21 mouse cellular contexts compared by ENCODE assay signal in the genomic region with DNA sequence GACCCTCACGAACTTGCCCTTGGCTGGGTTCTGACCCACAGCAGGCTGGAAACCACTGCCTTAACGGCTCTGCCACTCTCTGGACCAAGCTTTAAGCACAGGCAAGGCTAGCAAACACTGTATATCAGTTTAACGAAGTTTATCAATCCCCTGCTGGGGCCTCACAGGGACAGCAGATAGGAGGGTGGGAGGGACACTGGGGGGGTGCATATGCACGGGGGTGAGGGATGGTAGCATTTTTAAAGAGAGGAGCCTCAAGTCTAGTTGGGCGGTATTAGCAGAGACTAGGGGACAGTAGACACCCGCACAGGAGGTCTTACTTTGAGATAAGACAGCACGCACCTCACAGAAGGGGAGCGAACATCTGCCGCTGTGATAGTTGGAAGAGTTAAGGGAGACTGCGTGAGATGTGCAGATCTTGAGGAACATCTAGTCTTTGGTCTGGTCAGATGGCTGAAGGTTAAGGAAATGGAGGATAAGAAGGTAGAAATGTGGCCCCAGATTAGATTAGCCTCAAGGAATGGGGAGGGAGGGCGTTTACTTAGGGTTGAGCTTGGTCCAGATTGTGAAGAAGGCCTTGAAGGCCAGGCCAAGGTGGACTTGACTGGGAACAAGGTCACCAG. TPM values are rescaled to one million over a fixed set of nuclear protein-coding genes. Genes with fewer than 3 reads are reported as not detected.
DNase-seq lines count a peak whose midpoint lies in the region; ATAC-seq and TF ChIP-seq lines count a peak whose summit lies in the region.
"Had no signal": no experiment of that assay in that cellular context is flagged by ENCODE, and none has a peak within 500 bp of the region (broad histone marks: within the 10 kb centered on the region; RNA-seq: fewer than 3 reads in every experiment).

No protein-coding gene starts in this region.

- H3K4me2 ChIP-seq in liver, embryonic 16.5 days (ENCODE audit: low read depth, low read length): peak overlapping the region; percentile 94
- no peak overlapping the region for H3K4me2 ChIP-seq in hindbrain, embryonic 13.5 days
- H3K4me2 ChIP-seq: embryonic facial prominence, embryonic 15.5 days; lung, embryonic 14.5 days; midbrain, embryonic 12.5 days had no signal

- H3K4me3 ChIP-seq in cerebellum, adult 2 months (replicated peaks; ENCODE audit: insufficient read depth, low read depth, low read length): no peak overlapping the region
- H3K4me3 ChIP-seq in liver, embryonic 16.5 days (ENCODE audit: low read depth, low read length): no peak overlapping the region; the same call in 1 of the 2 replicates
- no peak overlapping the region for H3K4me3 ChIP-seq in hindbrain, embryonic 13.5 days
- H3K4me3 ChIP-seq: embryonic facial prominence, embryonic 15.5 days; forebrain, embryonic 10.5 days; heart, embryonic 10.5 days; hindbrain, embryonic 10.5 days; layer of hippocampus, adult 2 months; midbrain, embryonic 12.5 days; neural tube, embryonic 13.5 days had no signal

- TF ChIP-seq POLR2A in cerebellum, adult 2 months (IDR thresholded peaks at IDR 0.05; ENCODE audit: borderline replicate concordance, insufficient read depth, low read length): no peak

- TF ChIP-seq CTCF in cerebellum, adult 2 months (IDR thresholded peaks at IDR 0.05; ENCODE audit: borderline replicate concordance, insufficient read depth, low read depth, low read length): no peak

- H3K9me3 ChIP-seq in liver, embryonic 16.5 days (replicated peaks; ENCODE audit: control insufficient read depth, low read length): no peaks in the 10 kb centered on the region
- no peaks in the 10 kb centered on the region for H3K9me3 ChIP-seq in hindbrain, embryonic 13.5 days
- H3K9me3 ChIP-seq: embryonic facial prominence, embryonic 15.5 days; forebrain, embryonic 10.5 days; heart, embryonic 10.5 days; hindbrain, embryonic 10.5 days; midbrain, embryonic 12.5 days; neural tube, embryonic 13.5 days had no signal

- H3K4me1 ChIP-seq in cerebellum, adult 2 months (ENCODE audit: control insufficient read depth, insufficient read depth, low read length): no peaks in the 10 kb centered on the region
- peaks cover 41% of the 10 kb centered on the region for H3K4me1 ChIP-seq in liver, embryonic 16.5 days (ENCODE audit: control insufficient read depth, low read depth, low read length)
- peaks cover 35% of the 10 kb centered on the region for H3K4me1 ChIP-seq in hindbrain, embryonic 13.5 days (replicated peaks)

- no peaks in the 10 kb centered on the region for H3K36me3 ChIP-seq in liver, embryonic 16.5 days (ENCODE audit: control insufficient read depth, insufficient read depth)
- H3K36me3 ChIP-seq in hindbrain, embryonic 13.5 days: no peaks in the 10 kb centered on the region
- H3K36me3 ChIP-seq: embryonic facial prominence, embryonic 15.5 days; forebrain, embryonic 10.5 days; heart, embryonic 10.5 days; hindbrain, embryonic 10.5 days; midbrain, embryonic 12.5 days; neural tube, embryonic 13.5 days had no signal

- DNase-seq in cerebellum, adult 2 months: peak; percentile 29 to 48
- no peak for DNase-seq in cerebellum, adult 18-20 months
- DNase-seq in 416B (ENCODE audit: low read depth): peak; percentile 37
- DNase-seq in c-Kit-positive CD71-positive TER-119-positive erythroid progenitor cells, embryonic 14.5 days (ENCODE audit: low spot score): peak; percentile 11
- no peak for DNase-seq in layer of hippocampus, postnatal 10 days (ENCODE audit: low spot score in 2 of 2)
- no peak for DNase-seq in ovary, postnatal 10 days (ENCODE audit: low spot score)
- DNase-seq: adrenal gland, postnatal 25 days; kidney, adult 2 months; kidney, postnatal 10 days; lung, embryonic 14.5 days; lung, postnatal 4 days had no signal

- peak; percentile 70 for ATAC-seq in liver, embryonic 16.5 days (ENCODE audit: low read depth)
- ATAC-seq in hindbrain, embryonic 13.5 days (ENCODE audit: low FRiP score): no peak
- ATAC-seq: Patski had no signal

- 79% methylated on average over 11 of the region's 11 CpGs for WGBS in cerebellum, adult 2 months
- WGBS in liver, embryonic 16.5 days (ENCODE audit: insufficient replicate concordance): 18% methylated on average over 11 of the region's 11 CpGs
- WGBS in hindbrain, embryonic 13.5 days: 84% methylated on average over 11 of the region's 11 CpGs

- H3K27me3 ChIP-seq in cerebellum, adult 2 months (ENCODE audit: control insufficient read depth, insufficient read depth, low read length): no peaks in the 10 kb centered on the region; the same call in 1 of the 2 replicates
- peaks cover 5% of the 10 kb centered on the region; the same call in 1 of the 2 replicates for H3K27me3 ChIP-seq in liver, embryonic 16.5 days (ENCODE audit: control insufficient read depth, insufficient read depth, low read depth, low read length)
- H3K27me3 ChIP-seq in hindbrain, embryonic 13.5 days: no peaks in the 10 kb centered on the region
- H3K27me3 ChIP-seq: neural tube, embryonic 13.5 days had no signal

- no peak overlapping the region for H3K9ac ChIP-seq in liver, embryonic 16.5 days (ENCODE audit: low read depth, low read length)
- H3K9ac ChIP-seq in hindbrain, embryonic 13.5 days: no peak overlapping the region
- H3K9ac ChIP-seq: embryonic facial prominence, embryonic 15.5 days; lung, embryonic 14.5 days; midbrain, embryonic 12.5 days; neural tube, embryonic 13.5 days had no signal

- no peak overlapping the region for H3K27ac ChIP-seq in cerebellum, adult 2 months (ENCODE audit: insufficient read depth, low read length)
- H3K27ac ChIP-seq in liver, embryonic 16.5 days (ENCODE audit: low read length): no peak overlapping the region
- no peak overlapping the region for H3K27ac ChIP-seq in hindbrain, embryonic 13.5 days
- H3K27ac ChIP-seq: embryonic facial prominence, embryonic 15.5 days; forebrain, embryonic 10.5 days; heart, embryonic 10.5 days; hindbrain, embryonic 10.5 days; layer of hippocampus, adult 2 months; midbrain, embryonic 12.5 days; neural tube, embryonic 13.5 days had no signal

RNA-seq across cellular contexts. Expression of gene Kit, which starts 5.0 kb away (rescaled TPM):
- polyA plus RNA-seq in cerebellum, adult 2 months (2012; rRNA removed): 82.3 and 104 TPM in 2 replicates
- 16.7 TPM in 2 replicates for polyA plus RNA-seq in liver, embryonic 16.5 days (2015; fragmentation: Nextera tagmentation; extraction: Ambion mirVana)
- 10 to 100 TPM; 84.4 to 91.7 TPM for total RNA-seq in layer of hippocampus, postnatal 10 days (2021)
- polyA plus RNA-seq in hindbrain, embryonic 13.5 days (2015; fragmentation: Nextera tagmentation; extraction: Ambion mirVana): 50.1 and 57.9 TPM in 2 replicates

Comparison
In these comparisons a context has a peak if more than half of its experiments do, and no peak if none do; other contexts are left out.
1. DNase-seq: peak in cerebellum, adult 2 months (2 of 2), 416B (single experiment) and c-Kit-positive CD71-positive TER-119-positive erythroid progenitor cells, embryonic 14.5 days (single experiment); none in cerebellum, adult 18-20 months (0 of 2), layer of hippocampus, postnatal 10 days (0 of 2) and ovary, postnatal 10 days (single experiment).